Mouse (Mus musculus): ENCODE data around the gene Wdr86.

- TF ChIP-seq CTCF (conservative IDR thresholded peaks at IDR 0.05; ENCODE audit: low read length) (peak; percentile 11), POU5F1 (IDR thresholded peaks at IDR 0.05; ENCODE audit: borderline replicate concordance, low read length) (no peak), NANOG (IDR thresholded peaks at IDR 0.05; ENCODE audit: borderline replicate concordance, low read length) (no peak)
These were observed 20.1 kb upstream of the Wdr86 start for GRCm38 (mm10) chr5:24750321-24751304.
